Mouse (Mus musculus): ENCODE data around the gene Mylk2. TPM values are rescaled to one million over a fixed set of nuclear protein-coding genes. Genes with fewer than 3 reads are reported as not detected.
A peak's percentile ranks its signal among the peaks of the same experiment; 100 is the strongest.

The Mylk2 gene
- total RNA-seq, 4 experiments from 2014 or later: 0.17 to 0.44 (median 0.31) TPM

DNA sequence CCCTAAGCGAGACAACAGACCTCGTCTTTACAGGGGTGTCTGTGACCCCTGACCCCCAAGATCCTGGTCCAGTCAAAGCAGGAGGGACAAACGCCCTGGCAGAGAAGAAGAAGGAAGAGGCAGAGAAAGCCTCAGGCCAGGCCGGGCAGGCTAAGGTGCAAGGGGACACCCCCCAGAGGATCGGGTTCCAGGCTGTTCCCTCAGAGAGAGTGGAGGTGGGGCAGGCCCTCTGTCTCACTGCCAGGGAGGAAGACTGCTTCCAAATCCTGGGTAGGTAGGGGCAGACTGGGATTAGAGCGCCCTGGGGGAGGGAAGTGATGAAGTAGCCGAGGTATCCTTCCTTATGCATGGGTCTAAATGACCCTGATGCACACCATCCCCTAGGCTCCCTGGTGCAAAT, 2.3 kb downstream of the Mylk2 start:
- no peak for DNase-seq (ENCODE audit: low spot score)

DNA sequence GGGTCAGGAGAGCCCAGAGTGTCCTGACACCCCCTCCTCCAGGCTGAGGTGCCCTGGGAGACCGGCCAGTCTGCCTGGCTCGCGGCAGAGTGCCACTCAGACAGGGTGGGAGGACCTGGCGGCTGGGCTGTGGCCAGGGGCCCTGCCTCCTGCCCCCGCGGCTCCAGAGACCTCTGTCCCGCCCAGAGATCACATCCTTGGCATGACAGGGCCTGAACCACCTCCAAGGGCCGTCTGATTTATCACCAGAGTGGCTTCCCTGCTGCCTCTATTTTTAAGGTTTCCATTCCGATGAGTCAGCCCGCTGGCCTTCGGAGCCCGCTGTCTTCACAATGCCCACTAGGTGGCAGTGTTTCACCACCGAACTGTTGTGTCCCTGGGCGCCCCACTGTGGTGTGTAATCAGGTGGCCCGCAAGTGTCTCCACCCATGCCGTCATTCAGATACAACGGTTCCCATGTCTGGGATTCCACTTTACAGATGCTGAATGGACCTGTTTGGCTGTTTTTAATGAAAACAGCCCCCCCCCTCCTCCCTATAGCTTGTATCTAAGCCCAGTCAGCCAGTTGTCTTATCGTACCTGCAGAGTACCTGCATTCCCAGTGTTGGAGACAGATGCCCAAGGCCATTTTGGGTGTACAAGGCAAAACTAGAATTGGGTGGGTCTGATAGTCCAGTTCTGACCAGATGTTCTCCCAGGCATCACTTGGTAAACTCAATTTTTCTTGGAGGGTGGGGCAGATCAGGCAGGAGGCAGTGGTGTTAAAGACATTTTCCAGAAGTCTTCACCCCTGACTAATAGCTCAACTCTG, 3.4 kb downstream of the Mylk2 start:
- peak; percentile 90 for DNase-seq (ENCODE audit: low spot score)

DNA sequence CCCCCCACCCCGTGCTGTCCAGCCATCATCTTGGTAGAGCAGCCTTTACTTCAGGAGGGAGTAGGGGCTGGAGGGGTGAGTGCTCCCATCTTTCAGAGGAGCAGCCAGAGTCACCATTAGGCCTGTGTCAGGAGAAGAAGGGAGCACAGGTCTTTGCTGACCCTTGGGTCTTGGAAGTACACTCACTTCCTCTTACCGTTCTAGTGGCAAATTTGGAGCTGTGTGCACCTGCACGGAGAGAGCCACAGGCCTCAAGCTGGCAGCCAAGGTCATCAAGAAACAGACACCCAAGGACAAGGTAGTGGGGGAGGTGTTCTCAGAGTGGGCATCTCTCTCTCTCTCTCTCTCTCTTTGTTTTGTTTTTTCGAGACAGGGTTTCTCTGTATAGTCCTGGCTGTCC, 4.3 kb downstream of the Mylk2 start:
- no peak for DNase-seq (ENCODE audit: low spot score)

DNA sequence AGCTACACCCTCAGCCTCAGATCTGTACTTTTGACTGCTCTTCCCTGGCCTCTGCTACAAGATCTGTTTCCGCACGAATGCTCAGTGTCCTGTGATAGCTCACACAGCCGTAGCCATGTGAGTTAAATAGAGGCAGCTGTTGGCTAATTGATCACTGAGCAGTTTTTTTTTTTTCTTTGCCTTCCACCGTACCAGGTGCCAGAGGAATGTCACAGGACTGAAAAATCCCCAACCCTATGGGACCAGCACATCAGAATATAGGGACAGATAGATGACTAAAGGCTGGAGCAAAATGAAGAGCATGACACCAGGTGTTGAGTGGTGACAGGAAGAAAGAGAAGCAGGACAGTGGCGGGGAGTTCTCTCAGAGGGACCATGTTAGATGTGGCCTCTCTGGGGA, 5.0 kb downstream of the Mylk2 start:
- DNase-seq (ENCODE audit: low spot score): no peak

DNA sequence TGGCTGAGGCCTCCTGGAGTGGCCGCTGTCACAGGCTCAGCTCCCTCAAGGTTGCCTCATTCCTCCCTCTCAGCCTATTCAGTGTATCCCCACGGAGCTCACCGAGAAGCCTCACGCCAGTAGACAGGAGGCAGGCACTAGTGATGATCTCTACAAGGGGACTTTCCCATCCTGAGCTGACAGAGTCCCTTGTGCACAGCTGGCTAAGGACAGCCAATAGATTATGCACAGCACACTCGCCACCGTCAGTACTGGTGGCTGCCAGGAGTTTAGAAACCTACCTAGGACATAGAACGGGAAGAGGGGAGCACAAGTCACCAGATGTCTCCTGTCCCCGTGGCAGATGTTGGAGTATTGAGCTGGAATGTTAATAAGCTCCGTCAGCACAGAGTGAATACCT, 6.5 kb downstream of the Mylk2 start:
- DNase-seq (ENCODE audit: low spot score): no peak

DNA sequence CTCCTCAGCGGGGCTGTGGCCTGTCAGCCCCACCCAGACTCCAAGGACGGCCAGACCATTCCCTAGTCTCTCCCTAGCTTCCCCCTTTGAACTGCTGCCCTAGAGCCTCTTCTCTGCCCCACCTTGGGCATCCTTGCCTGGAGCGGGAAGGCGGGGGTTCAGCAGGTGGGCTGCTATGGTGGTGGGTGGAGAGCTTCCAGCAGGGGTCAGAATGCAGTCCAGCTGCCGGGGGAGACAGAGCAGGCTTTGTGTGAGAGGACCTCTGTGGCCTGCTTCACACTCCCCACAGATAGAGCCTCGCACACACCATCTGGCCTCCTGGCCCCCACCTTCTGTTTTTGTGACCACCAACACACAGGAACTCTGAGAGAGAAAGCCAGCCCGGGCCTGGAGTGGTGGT, 11.2 kb downstream of the Mylk2 start:
- DNase-seq (ENCODE audit: low spot score): no peak

DNA sequence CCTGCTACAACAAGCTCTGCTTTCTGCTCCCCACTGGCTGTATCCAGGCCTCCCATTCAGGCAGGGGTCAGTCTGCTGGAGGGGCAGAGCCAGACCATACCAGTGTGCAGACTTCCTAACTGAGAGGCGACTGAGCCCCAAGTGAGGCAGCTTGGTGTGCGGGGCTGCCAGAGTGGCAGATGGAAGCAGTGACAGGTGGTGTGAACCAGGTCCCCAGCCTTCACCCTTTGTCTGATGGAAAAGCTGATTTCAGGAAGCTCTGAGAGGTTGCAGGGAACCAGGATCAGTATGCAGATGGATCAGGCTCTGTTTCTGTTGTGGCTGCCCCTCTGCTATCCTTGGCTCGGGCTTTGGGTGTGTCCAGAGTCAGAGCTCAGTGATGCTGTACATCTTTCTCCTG, 12.5 kb downstream of the Mylk2 start:
- DNase-seq (ENCODE audit: low spot score): no peak

DNA sequence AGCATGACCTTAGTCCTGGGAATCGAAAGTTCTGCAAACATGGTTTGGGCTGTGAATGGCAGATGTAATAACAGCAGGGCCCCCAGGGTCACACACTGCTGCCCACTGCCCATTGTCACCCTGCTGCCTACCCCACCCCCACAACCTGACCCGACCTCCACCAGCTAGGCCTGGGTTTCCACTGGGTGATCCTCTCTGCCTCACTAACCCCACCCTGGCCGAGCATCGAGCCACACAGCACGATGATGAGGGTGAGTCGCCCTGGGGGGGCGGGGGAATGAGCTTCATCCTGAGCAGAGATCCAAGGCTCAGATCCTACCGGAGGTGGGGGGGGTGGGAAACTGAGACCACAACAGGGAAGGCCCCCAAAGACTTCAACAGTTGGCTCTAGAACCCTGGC, 13.0 kb downstream of the Mylk2 start:
- no peak for DNase-seq (ENCODE audit: low spot score)

DNA sequence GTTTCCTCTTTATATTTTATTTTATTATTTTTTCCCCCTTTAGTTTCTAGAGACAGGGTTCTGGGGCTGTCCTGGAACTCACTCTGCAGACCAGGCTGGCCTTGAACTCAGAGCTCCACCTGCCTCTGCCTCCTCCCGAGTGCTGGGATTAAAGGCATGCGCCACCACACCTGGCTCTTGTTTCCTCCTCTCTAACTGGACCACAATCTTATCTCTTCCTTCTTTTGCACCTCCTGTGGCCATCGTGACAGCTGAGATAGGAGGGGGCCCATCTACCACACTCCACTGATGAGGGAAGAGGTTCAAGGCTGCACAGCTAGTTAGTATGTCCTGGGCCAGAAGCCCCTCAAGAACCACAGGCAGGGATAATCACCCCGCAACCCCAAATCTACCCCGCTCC, 13.4 kb downstream of the Mylk2 start:
- DNase-seq (ENCODE audit: low spot score): no peak

DNA sequence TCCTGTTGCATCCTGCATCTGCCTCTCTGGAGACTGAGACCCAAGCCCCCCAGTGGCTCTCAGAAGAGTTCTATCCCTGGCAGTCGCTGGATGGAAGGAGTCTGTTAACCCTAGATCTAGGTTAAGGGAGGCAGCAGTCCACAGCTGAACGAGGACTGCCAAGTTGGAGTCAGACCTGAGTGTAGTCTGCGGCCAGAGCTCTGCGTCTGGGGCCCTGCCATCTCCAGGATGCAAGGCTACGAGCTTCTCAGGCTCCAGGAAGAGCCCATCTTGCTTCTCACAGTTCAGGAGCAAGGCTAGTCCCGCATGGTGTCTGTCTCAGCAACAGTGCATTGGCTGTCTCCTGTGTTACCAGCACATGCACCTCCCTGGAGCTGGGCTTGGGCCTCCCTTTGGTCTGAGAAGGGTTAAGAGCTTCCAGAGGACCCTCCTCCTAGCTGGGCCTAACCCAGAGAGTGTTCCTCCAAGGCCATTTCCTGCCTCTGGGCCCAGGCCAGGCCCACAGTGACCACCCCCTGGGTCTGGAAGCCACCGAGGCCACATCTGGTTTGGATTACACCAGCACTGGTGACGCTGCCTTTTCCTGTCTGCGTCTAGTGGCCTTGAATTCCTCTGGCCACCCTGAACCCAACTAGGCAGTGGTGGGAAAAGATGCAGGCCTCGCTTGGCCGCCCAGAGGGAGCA, 14.2 kb downstream of the Mylk2 start:
- DNase-seq (ENCODE audit: low spot score): peak; percentile 87

DNA sequence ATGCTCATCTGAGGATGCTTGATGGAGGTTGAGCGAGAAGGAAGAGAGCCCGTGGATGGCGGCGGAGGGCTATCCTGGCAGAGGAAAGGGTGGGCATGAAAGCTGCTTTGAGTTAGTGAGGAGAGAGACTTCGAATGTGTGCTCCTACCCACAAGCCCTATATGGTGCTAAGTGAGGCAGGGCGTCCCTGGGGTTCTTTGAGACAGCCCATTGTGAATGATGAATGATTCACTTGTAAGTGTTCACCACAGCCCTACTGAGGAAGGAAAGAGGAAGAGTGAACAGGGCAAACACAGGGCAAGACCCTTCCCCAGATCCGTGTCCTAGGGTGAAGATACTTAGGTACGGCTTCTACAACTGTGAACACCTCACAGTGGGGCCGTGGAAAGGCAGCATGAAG, 15.7 kb downstream of the Mylk2 start:
- no peak for DNase-seq (ENCODE audit: low spot score)

DNA sequence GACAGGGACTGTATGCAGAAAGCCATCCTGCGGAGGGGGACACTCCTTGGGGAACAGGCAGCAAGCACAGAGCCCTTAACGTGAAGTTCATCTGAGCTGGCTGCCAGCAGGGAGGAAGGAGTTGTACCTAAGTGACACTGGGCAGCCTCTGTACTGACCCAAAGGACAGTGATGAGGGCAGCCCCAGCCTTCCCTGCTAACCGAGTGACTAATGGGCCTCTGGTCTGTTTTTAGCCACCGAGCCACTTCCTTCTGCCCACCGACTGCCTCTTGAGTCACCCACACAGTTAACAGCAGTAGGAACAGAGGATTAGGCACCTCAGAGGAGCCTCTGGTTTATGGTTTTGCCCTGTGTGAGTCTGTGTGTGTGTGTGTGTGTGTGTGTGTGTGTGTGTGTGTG, 16.2 kb downstream of the Mylk2 start:
- DNase-seq (ENCODE audit: low spot score): peak; percentile 13

DNA sequence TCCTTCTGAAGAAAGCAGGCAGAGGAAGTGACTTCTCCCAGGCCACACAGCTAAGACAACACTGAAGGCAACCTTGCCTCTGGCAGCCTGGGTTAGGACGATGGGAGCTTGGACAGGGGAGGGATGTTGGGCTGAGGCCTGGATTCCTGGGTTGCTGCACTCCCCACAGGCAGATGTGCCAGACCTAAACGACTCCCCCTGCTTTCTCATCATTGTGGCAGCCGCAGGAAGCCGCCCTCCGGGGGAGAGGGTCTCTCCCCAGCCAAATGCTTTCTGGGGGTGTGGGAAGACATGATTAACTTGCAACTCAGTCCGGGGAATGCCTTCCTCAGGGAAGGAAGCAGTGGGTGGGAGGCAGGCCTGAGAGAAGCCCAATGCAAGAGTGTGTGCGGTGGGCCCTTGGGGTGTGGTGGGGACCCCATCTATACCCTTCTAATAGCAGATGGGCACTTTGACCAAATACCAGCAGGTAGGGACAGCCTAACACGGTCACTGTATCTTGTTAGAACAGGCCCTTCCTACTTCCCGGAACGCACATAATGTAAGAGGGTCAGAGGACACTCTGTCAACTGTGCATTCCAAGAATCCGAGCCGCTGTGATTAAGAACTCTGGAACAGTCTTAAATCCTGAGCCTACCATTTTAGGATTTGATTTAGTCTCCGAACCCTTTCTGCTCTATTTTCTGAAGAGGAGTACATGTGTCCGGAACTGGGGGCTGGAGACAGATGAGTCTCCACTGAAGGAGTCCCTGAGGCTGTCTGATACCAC, 17.3 kb downstream of the Mylk2 start:
- peak; percentile 29 for DNase-seq (ENCODE audit: low spot score)

DNA sequence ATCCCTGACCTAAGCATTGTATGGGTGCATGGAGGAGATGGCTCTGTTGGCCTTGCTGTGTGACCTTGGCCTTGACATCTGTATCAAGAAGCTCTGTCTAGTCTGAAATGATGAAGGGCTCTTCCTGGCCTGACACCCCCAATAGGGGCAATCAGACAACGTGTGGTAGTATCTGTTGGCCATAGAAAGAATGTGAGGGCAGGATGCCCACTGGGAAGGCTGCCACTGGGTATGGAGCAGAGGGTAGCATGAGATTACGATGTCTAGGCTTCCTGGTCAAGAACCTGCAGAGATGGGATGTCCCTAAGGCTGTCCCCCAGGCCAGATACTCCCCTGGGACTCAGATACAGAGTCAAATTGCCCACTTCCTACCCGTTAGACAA, 17.8 kb downstream of the Mylk2 start:
- no peak for DNase-seq (ENCODE audit: low spot score)

DNA sequence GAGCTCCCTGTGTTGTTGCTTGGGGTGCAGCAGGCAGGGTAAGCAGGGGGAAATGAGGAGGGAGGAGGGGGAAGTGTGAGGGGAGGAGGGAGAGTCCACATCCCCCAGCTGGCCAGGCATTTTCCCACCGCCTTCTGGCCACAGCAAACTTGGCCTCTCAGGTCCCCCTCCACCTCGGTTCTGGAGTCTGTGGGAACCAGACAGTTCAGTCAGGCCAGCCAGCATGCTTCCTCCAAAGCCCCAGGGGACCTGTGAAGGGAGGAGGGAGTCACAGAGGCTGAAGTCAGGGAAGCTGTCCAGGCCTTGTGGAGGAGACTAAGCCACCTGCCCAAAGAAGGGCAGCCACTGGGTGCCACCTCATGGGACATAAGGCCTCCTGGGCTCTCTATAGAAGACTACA, 19.1 kb downstream of the Mylk2 start:
- peak; percentile 80 for DNase-seq (ENCODE audit: low spot score)

DNA sequence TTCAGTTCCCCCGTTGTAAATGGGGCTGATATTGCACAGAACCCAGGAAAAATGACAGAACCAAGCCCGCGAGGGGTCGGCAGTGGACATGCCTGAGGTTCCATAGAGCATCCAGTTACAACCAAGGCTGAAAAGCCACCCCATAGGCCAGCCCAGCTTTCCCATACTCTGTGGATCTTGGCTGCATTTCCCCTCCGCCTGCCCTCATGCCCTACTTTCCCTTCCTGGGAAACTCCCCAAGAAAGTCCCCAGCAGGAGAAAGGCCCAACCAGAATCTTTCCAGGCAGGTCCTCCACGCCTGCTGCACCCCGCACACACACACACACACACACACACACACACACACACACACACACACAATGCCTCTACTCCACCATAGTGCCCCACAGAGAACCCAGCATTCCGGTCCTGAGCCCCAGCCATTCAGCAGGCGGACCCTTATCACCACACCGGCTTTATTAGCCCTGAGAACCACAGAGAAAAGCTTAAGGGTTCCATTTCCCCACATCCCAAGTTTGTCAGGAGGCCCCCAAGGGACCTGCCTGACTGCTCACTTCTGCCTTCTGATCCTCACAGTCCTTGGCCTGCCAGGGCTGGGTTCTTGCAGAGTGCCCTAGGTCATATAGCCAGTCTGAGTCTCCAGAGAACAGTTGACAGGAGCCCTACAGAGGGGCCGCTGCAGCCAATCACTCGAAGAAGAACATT, 20.5 kb downstream of the Mylk2 start:
- DNase-seq (ENCODE audit: low spot score): peak; percentile 27

DNA sequence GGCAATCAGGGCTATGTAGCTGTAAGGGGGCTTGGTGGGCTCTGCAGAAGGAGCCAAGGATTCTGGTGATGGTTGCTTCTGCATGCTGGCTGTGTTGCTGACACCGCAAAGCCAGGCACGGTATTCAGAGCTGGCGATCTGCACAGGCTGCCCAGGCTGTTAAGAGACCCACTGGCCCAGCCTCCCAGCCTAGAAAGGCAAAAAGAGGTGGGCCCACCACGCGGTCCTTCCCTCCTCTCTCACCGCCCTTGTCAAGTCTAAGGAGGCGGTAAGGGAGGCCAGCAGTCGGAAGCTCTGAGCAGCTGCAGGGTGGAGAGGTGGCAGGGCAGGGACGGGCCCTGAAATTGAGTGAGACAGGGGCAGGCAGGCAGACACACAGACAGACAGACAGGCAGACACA, 21.9 kb downstream of the Mylk2 start, which contains the start of gene Foxs1:
TSS of gene Foxs1 (minus strand) at position 161 of the 400 bp plus-strand sequence.
- DNase-seq (ENCODE audit: low spot score): peak; percentile 71

DNA sequence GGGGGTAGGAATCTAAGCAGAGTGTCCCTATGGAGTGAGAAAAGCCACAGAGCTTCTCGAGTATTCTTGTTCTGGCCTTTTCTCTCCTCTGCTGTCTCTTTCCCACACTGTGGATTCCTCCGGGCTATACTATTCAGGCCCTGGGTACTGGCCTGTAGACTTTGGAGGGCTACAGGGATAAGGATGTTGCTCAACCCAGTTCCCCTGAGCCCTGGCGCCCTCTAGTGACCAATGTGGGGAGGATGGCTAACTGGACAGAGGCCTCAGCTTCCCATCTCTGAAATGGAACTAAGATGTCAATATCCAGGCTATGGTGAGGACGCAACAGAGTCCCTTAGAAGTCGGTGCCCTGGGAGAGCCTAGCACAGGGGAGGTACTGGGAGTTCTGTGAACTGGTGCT, 22.5 kb downstream of the Mylk2 start:
- DNase-seq (ENCODE audit: low spot score): peak; percentile 81

DNA sequence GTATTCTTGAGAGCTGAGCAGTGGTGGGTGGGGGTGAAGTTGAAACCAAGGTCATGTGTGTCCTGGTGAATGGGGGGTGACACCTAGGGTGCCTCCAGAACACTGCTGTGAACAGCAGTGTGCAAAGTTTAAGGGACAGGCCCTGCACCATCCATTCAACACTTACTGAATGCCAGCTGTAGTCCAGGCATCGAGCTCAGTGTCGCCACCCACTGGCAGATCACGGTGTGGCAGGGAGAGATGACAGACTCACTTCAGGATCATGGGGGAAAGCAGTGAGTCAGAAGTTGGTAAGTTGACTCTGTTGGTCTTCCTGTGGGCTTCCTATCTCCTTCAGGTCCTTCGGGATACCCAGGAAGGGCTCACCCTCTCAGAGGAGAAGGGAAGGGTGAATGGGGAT, 28.7 kb downstream of the Mylk2 start:
- no peak for DNase-seq (ENCODE audit: low spot score)

DNA sequence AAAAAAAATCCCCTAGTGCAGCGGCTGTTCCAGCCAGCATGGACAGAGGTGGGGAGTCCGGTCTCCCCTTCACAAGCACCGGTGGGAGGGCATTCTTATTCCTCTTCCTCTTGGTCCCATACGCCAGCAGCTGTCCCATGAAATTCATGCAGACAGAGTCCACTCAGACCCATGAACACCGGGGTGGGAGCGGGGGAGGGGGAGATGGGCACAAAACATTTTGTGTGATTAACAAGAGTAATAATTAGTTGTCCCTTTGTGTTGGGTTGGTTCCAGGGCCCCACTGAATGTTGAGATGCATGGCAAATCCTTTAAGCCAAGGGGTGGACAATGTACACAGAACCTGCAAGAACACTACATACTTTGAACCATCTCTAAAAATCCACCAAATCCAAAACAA, 30.0 kb downstream of the Mylk2 start:
- no peak for DNase-seq (ENCODE audit: low spot score)

DNA sequence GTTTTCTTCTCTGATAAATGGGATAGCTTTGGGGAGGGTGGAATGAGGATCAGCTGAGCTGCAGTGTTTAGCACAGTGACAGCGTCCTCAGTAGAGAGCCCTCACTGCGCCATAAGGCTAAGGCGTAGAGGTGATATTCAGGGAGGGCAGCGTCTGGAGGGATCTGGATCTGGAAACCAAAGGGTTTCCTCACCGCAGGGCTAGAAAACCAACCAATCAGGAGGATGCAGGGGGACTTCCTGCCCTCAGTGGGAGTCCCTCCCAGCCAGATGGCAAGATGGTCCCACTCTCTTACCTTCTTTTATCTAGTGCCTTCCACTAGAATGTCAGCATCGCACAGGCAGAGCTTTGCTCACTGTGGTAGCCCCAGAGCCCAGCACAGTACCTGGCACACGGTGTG, 30.6 kb downstream of the Mylk2 start:
- no peak for DNase-seq (ENCODE audit: low spot score)
